Mouse (Mus musculus): ENCODE measurements around the gene Irf8. TPM values are rescaled to one million over a fixed set of nuclear protein-coding genes. Genes with fewer than 3 reads are reported as not detected.

The Irf8 gene
- polyA plus RNA-seq, 2 experiments = 4.2 to 8.9 TPM

DNA sequence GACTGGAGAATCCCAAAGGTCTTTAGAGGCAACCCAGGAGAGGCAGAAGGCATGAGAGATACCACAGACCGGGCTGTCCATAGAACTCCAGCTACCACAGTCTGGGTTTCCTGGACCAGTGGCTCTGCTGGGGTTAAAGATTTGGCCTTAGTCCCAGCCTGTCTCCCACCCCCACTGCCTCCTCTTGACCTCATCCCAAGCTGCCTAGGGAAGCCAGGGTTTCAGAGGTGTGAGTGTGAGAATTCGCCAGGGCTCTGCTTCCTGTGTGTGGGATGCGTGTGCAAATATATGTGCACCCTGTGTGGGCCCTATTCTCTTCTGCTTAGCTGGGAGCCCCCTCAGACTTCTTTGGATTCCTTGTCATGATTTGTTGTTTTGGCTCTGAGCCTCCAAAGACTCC, 68.6 kb downstream of the Irf8 start:
- Histone ChIP-seq H3K9me3 (ENCODE audit: control insufficient read depth, low read length) (no peaks in the 10 kb centered on the region), H3K4me1 (replicated peaks; ENCODE audit: control insufficient read depth in 2 of 2, insufficient read depth in 2 of 2, low read length in 1 of 2) (peaks cover 0 to 2% of the 10 kb centered on the region in 2 experiments; a peak in 1 of 4 replicates), H3K4me3 (ENCODE audit: insufficient read depth in 1 of 2, low read depth in 2 of 2, low read length in 2 of 2) (no peak overlapping the region), H3K27ac (no peak overlapping the region), H3K27me3 (ENCODE audit: control insufficient read depth, insufficient read depth, low read length) (no peaks in the 10 kb centered on the region), H3K36me3 (replicated peaks; ENCODE audit: control insufficient read depth, insufficient read depth, low read depth) (no peaks in the 10 kb centered on the region), H3K9ac (replicated peaks) (no peak overlapping the region), H3K4me2 (ENCODE audit: low read depth) (no peak overlapping the region)
- DNase-seq (ENCODE audit: low read depth in 3 of 3, low spot score in 3 of 3) (no peak), ATAC-seq (ENCODE audit: insufficient read depth) (no peak)
- TF ChIP-seq CTCF (IDR thresholded peaks at IDR 0.05; ENCODE audit: low read depth) = no peak
- TF ChIP-seq EP300 (IDR thresholded peaks at IDR 0.05; ENCODE audit: low read depth) = no peak
- 64% methylated on average over 3 of the region's 3 CpGs for WGBS (ENCODE audit: insufficient replicate concordance)

Other genes starting within 250 kb of the Irf8 start
- gene Gins2, start 147.1 kb upstream of the Irf8 start, polyA plus RNA-seq (2012; rRNA removed) = 31.5 and 37.5 TPM in 2 replicates
- 63.4 and 63.7 TPM in 2 replicates for gene Gins2, start 147.1 kb upstream of the Irf8 start, polyA plus RNA-seq (2014; fragmentation: Nextera tagmentation; extraction: Ambion mirVana)
- 0.26 and 0.28 TPM in 2 replicates for gene 1190005I06Rik, start 88.7 kb upstream of the Irf8 start, polyA plus RNA-seq (2012; rRNA removed)
- gene 1190005I06Rik, start 88.7 kb upstream of the Irf8 start, polyA plus RNA-seq (2014; fragmentation: Nextera tagmentation; extraction: Ambion mirVana) = 0.86 and 1.7 TPM in 2 replicates
- gene Gm27021, start 68.3 kb upstream of the Irf8 start, polyA plus RNA-seq (2012; rRNA removed) = 0.30 and 0.38 TPM in 2 replicates
- not detected in 2 replicates for gene Gm27021, start 68.3 kb upstream of the Irf8 start, polyA plus RNA-seq (2014; fragmentation: Nextera tagmentation; extraction: Ambion mirVana)
- gene Cox4i1, start 68.1 kb upstream of the Irf8 start, polyA plus RNA-seq (2012; rRNA removed) = 383 and 573 TPM in 2 replicates
- gene Cox4i1, start 68.1 kb upstream of the Irf8 start, polyA plus RNA-seq (2014; fragmentation: Nextera tagmentation; extraction: Ambion mirVana) = 701 and 721 TPM in 2 replicates
- 40.3 and 45.5 TPM in 2 replicates for gene Emc8, start 67.8 kb upstream of the Irf8 start, polyA plus RNA-seq (2012; rRNA removed)
- 122 and 125 TPM in 2 replicates for gene Emc8, start 67.8 kb upstream of the Irf8 start, polyA plus RNA-seq (2014; fragmentation: Nextera tagmentation; extraction: Ambion mirVana)